Mouse (Mus musculus): ENCODE measurements at regions not wholly inside any gene's neighbourhood (a gene's known extent, or its start where the extent isn't known, plus 50 kb on each side); places are given as distances from the start of the nearest gene placed in this dataset.

GRCm38 (mm10) chr15:50005142-50005541, 3879.6 kb upstream of the Gm7489 start:
- no peak overlapping the region for H3K4me2 ChIP-seq
- H3K36me3 ChIP-seq: no peaks in the 10 kb centered on the region
- no peak overlapping the region for H3K9ac ChIP-seq (replicated peaks)
- ATAC-seq (ENCODE audit: low FRiP score): no peak
- 97% methylated on average over 1 of the region's 1 CpGs for WGBS
- H3K4me1 ChIP-seq: no peaks in the 10 kb centered on the region
- no peak overlapping the region for H3K4me3 ChIP-seq (replicated peaks)
- no peak overlapping the region for H3K27ac ChIP-seq (replicated peaks)
- no peaks in the 10 kb centered on the region for H3K9me3 ChIP-seq (replicated peaks)
- H3K27me3 ChIP-seq (replicated peaks): no peaks in the 10 kb centered on the region

GRCm38 (mm10) chr15:50046653-50047052, 3838.1 kb upstream of the Gm7489 start:
- ATAC-seq (ENCODE audit: low FRiP score): no peak
- H3K36me3 ChIP-seq: no peaks in the 10 kb centered on the region
- H3K27me3 ChIP-seq (replicated peaks): no peaks in the 10 kb centered on the region
- no peak overlapping the region for H3K4me2 ChIP-seq
- H3K9me3 ChIP-seq (replicated peaks): no peaks in the 10 kb centered on the region
- H3K9ac ChIP-seq (replicated peaks): no peak overlapping the region
- H3K27ac ChIP-seq (replicated peaks): no peak overlapping the region
- no peak overlapping the region for H3K4me3 ChIP-seq (replicated peaks)
- no peaks in the 10 kb centered on the region for H3K4me1 ChIP-seq

GRCm38 (mm10) chr15:50053468-50053867, 3831.2 kb upstream of the Gm7489 start:
- Histone ChIP-seq H3K27me3 (replicated peaks) (no peaks in the 10 kb centered on the region), H3K4me1 (no peaks in the 10 kb centered on the region; the same call in 1 of the 2 replicates), H3K4me2 (no peak overlapping the region), H3K4me3 (replicated peaks) (no peak overlapping the region), H3K9ac (replicated peaks) (no peak overlapping the region), H3K27ac (replicated peaks) (0 out of 2 replicates have a peak overlapping the region, but pooled peaks have one; percentile 9), H3K9me3 (replicated peaks) (no peaks in the 10 kb centered on the region), H3K36me3 (no peaks in the 10 kb centered on the region)
- WGBS: 84% methylated on average over 2 of the region's 2 CpGs
- 0 out of 2 replicates have a peak, but pooled peaks have one; percentile 14 for ATAC-seq (ENCODE audit: low FRiP score)

- H3K4me1 ChIP-seq: no peaks in the 10 kb centered on the region; the same call in 1 of the 2 replicates
- H3K27ac ChIP-seq (replicated peaks): 0 out of 2 replicates have a peak overlapping the region, but pooled peaks have one; percentile 9
- peak; percentile 31; the same call in 1 of the 2 replicates for ATAC-seq (ENCODE audit: low FRiP score)
- 69% methylated on average over 6 of the region's 6 CpGs for WGBS
- no peaks in the 10 kb centered on the region for H3K9me3 ChIP-seq (replicated peaks)
- no peaks in the 10 kb centered on the region for H3K27me3 ChIP-seq (replicated peaks)
- no peak overlapping the region for H3K4me3 ChIP-seq (replicated peaks)
- no peaks in the 10 kb centered on the region for H3K36me3 ChIP-seq
- no peak overlapping the region for H3K4me2 ChIP-seq
- H3K9ac ChIP-seq (replicated peaks): no peak overlapping the region
Observed at GRCm38 (mm10) chr15:50053892-50054291, 3830.8 kb upstream of the Gm7489 start.

DNA sequence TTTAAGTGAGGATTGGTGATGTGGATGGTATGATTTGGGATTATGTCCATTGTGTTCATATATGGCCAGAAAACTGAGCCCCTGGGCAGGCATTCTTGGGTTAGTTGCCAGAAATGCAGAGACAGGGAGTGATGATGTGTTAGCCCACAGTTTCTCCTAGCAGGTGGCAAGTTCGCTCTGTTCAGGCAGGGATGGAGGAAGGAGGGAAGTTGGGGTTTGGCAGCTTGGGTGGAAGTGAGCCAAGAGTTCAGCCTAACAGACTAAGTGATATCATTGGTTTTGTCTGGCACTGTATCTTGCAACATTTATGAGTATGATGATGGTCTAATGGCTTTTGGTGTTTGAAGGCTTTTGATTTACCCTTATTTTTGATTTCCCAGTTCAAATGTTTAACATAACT, 3806.5 kb upstream of the Gm7489 start:
- H3K4me1 ChIP-seq: no peaks in the 10 kb centered on the region
- 83% methylated on average over 1 of the region's 1 CpGs for WGBS
- H3K36me3 ChIP-seq: no peaks in the 10 kb centered on the region

DNA sequence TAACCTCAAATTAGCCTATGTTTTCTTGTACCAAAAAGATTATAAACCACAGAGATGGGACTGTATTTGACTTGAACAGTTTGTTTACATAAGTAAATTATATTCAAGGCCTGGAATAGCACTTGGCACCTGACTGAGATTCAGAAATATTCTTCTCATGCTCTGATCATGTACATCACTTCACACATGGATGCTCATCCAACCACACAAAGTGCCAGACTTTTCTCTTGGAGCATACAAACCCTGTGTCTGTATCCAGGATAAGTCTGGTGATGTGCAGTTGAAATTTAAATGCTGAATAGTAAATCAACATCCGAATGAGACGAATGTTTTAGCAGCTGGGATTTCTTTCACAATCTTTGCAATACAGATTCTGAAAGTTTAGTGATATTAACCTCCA, 3802.3 kb upstream of the Gm7489 start:
- Histone ChIP-seq H3K4me2 (no peak overlapping the region), H3K4me3 (replicated peaks) (no peak overlapping the region), H3K9ac (replicated peaks) (no peak overlapping the region), H3K27me3 (replicated peaks) (no peaks in the 10 kb centered on the region), H3K4me1 (no peaks in the 10 kb centered on the region), H3K36me3 (no peaks in the 10 kb centered on the region), H3K27ac (replicated peaks) (no peak overlapping the region), H3K9me3 (replicated peaks) (no peaks in the 10 kb centered on the region)
- ATAC-seq (ENCODE audit: low FRiP score): no peak
- WGBS: 85% methylated on average over 2 of the region's 2 CpGs

More for the DNA sequence above, 3806.5 kb upstream of the Gm7489 start:
- H3K4me2 ChIP-seq: no peak overlapping the region
- no peak for ATAC-seq (ENCODE audit: low FRiP score)
- H3K27ac ChIP-seq (replicated peaks): no peak overlapping the region
- H3K4me3 ChIP-seq (replicated peaks): no peak overlapping the region
- H3K27me3 ChIP-seq (replicated peaks): no peaks in the 10 kb centered on the region
- no peak overlapping the region for H3K9ac ChIP-seq (replicated peaks)
- H3K9me3 ChIP-seq (replicated peaks): no peaks in the 10 kb centered on the region

DNA sequence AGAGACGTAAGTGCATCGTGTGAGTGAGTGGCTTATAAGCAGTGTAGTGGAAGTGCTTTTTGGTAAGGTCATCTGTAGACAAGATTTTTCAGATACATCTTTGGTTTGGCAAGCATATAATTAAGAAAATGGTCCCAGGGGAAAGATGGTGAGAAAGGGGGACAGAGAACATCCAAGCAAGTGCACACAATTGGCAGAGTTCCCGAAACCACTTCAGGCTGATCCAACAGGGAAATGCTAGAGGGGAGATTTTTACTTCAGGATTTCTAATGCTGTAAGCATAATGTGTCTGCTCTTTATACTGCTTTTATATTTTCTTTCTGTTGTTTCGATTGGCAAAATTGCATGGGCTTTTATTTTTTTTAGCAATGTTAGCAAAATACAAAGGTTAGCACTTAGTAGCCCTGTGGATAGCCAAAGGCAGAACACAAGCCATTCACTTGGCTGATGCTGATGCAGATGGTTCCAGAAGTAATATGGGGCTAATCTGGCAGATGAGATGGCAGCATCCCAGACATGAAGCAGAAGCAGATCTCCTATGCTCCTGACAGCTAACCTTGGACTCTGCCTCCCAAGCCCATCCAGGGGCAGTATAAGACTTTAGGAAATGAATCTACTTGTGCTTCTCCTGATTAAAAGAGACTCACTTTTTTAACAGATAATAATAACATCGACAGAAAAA, 3782.0 kb upstream of the Gm7489 start:
- H3K4me3 ChIP-seq (replicated peaks): no peak overlapping the region
- H3K9me3 ChIP-seq (replicated peaks): no peaks in the 10 kb centered on the region
- H3K36me3 ChIP-seq: no peaks in the 10 kb centered on the region
- no peak overlapping the region for H3K9ac ChIP-seq (replicated peaks)
- no peak overlapping the region for H3K4me2 ChIP-seq
- no peaks in the 10 kb centered on the region for H3K27me3 ChIP-seq (replicated peaks)
- no peak overlapping the region for H3K27ac ChIP-seq (replicated peaks)
- H3K4me1 ChIP-seq: 0 out of 2 replicates have a peak, but pooled peaks cover 3% of the 10 kb centered on the region
- 75% methylated on average over 5 of the region's 5 CpGs for WGBS
- ATAC-seq (ENCODE audit: low FRiP score): no peak

DNA sequence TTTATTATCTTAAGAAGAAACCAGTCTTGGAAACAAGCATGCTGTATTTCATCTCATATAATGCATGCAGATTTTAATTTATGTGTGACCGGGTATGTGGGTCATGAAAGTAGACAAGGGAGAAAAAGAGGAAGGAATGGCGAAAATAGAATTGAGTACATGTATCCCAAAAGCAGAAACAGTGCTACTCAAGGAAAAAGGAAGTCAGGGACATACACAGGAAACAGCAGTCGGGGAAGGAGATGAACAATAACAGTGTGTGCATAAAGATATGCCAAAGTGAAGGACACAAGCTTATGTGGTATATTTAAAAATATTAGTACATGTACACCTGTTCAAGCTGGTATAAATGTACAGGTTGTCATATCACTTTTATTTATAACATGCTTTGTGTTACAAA, 3775.8 kb upstream of the Gm7489 start:
- no peaks in the 10 kb centered on the region for H3K9me3 ChIP-seq (replicated peaks)
- 89% methylated on average over 3 of the region's 3 CpGs for WGBS
- H3K27ac ChIP-seq (replicated peaks): no peak overlapping the region
- H3K27me3 ChIP-seq (replicated peaks): no peaks in the 10 kb centered on the region
- no peaks in the 10 kb centered on the region for H3K36me3 ChIP-seq
- H3K9ac ChIP-seq (replicated peaks): no peak overlapping the region
- no peak overlapping the region for H3K4me2 ChIP-seq
- no peak overlapping the region for H3K4me3 ChIP-seq (replicated peaks)
- H3K4me1 ChIP-seq: no peaks in the 10 kb centered on the region
- ATAC-seq (ENCODE audit: low FRiP score): no peak

GRCm38 (mm10) chr15:50153863-50154262, 3730.8 kb upstream of the Gm7489 start:
- H3K27me3 ChIP-seq (replicated peaks): no peaks in the 10 kb centered on the region
- H3K4me1 ChIP-seq: no peaks in the 10 kb centered on the region
- ATAC-seq (ENCODE audit: low FRiP score): no peak
- no peaks in the 10 kb centered on the region for H3K36me3 ChIP-seq
- 84% methylated on average over 3 of the region's 3 CpGs for WGBS
- no peak overlapping the region for H3K9ac ChIP-seq (replicated peaks)
- no peak overlapping the region for H3K27ac ChIP-seq (replicated peaks)
- no peaks in the 10 kb centered on the region for H3K9me3 ChIP-seq (replicated peaks)
- no peak overlapping the region for H3K4me2 ChIP-seq
- no peak overlapping the region for H3K4me3 ChIP-seq (replicated peaks)

- Histone ChIP-seq H3K4me3 (replicated peaks) (no peak overlapping the region), H3K9ac (replicated peaks) (no peak overlapping the region), H3K9me3 (replicated peaks) (no peaks in the 10 kb centered on the region), H3K4me2 (no peak overlapping the region), H3K27me3 (replicated peaks) (no peaks in the 10 kb centered on the region), H3K36me3 (no peaks in the 10 kb centered on the region), H3K27ac (replicated peaks) (no peak overlapping the region), H3K4me1 (no peaks in the 10 kb centered on the region)
- 89% methylated on average over 2 of the region's 2 CpGs for WGBS
- ATAC-seq (ENCODE audit: low FRiP score): no peak
Observed at GRCm38 (mm10) chr15:50172276-50172772, 3712.4 kb upstream of the Gm7489 start.

DNA sequence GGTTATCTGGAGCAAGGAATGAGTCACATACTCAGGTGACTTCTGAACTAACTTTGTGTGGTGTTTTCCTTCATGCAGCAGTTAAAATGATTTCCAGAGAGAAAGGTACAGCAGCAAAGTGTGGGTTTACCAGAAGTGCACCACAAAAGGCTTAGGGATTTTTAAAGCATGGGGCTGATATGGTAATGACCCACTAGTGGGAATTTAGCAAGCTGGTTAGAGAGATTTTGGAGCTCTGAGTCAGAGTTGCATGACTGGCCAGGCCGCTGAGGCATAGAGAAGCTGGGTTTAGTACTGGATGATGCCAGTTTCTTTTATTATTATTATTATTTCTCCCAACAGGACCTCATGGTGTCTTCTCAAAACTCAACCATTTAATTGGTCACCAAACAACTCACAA, 3701.5 kb upstream of the Gm7489 start:
- Histone ChIP-seq H3K27me3 (replicated peaks) (no peaks in the 10 kb centered on the region), H3K4me1 (no peaks in the 10 kb centered on the region)
- WGBS: 93% methylated on average over 1 of the region's 1 CpGs

More for the DNA sequence above, 3701.5 kb upstream of the Gm7489 start:
- Histone ChIP-seq H3K27ac (replicated peaks) (no peak overlapping the region), H3K4me2 (no peak overlapping the region), H3K9me3 (replicated peaks) (no peaks in the 10 kb centered on the region; the same call in 1 of the 2 replicates), H3K4me3 (replicated peaks) (no peak overlapping the region), H3K36me3 (no peaks in the 10 kb centered on the region), H3K9ac (replicated peaks) (no peak overlapping the region)
- ATAC-seq (ENCODE audit: low FRiP score): no peak
